In the genomic region with DNA sequence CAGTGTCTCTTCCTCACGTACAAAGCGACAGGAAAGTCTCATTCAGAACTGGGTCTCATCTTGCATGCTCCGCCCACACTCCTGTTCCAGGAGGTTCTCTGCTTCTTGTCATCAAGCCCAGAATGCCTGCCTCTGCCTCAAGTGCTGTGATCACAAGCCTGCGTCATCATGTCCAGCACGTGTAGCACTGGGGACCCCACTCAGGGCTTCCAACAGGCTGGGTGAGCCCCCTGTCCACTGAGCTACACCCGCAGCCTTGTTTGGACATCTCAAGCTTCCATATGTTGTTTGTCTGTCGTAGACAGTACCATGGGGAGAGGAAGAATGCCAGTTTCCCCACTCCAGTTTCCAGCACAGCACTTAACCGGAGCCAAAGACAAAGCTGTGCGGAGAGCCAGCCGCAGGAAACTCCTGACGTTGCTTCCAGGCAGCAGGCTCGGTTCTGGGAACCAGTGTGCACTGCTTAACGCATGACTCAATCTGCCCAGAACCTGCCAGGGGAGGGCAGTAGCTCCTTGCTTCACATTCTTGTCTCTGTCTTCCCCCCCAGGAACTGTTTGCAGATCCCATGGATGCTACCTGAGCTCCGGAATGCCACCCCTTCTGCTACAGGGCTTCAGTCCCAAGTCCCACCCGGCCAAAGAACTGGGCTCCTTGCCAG, we compare ENCODE assay signal across 9 mouse cellular contexts. TPM values are rescaled to one million over a fixed set of nuclear protein-coding genes. Genes with fewer than 3 reads are reported as not detected.
DNase-seq lines count a peak whose midpoint lies in the region; ATAC-seq and TF ChIP-seq lines count a peak whose summit lies in the region.
"Had no signal": no experiment of that assay in that cellular context is flagged by ENCODE, and none has a peak within 500 bp of the region (broad histone marks: within the 10 kb centered on the region; RNA-seq: fewer than 3 reads in every experiment).

No protein-coding gene starts in this region.

- no peaks in the 10 kb centered on the region for H3K36me3 ChIP-seq in E14TG2a.4 (ENCODE audit: insufficient read depth, low read length)
- no peaks in the 10 kb centered on the region for H3K36me3 ChIP-seq in forebrain, embryonic 14.5 days (ENCODE audit: control insufficient read depth, insufficient read depth, low read length)
- no peaks in the 10 kb centered on the region for H3K36me3 ChIP-seq in heart, postnatal 0 days (replicated peaks; ENCODE audit: control insufficient read depth, insufficient read depth, low read length)
- no peaks in the 10 kb centered on the region for H3K36me3 ChIP-seq in liver, embryonic 14.5 days (replicated peaks; ENCODE audit: control insufficient read depth, insufficient read depth, low read depth)

- H3K4me1 ChIP-seq in E14TG2a.4 (replicated peaks; ENCODE audit: low read depth, low read length): peaks cover 59% of the 10 kb centered on the region
- no peaks in the 10 kb centered on the region for H3K4me1 ChIP-seq in forebrain, embryonic 14.5 days (ENCODE audit: control insufficient read depth, insufficient read depth, low read length)
- peaks cover 10% of the 10 kb centered on the region for H3K4me1 ChIP-seq in heart, postnatal 0 days (ENCODE audit: control insufficient read depth, insufficient read depth)
- peaks cover 0 to 11% of the 10 kb centered on the region in 2 experiments; a peak in 3 of 4 replicates for H3K4me1 ChIP-seq in liver, embryonic 14.5 days (replicated peaks; ENCODE audit: control insufficient read depth in 2 of 2, insufficient read depth in 2 of 2, low read length in 1 of 2)

- TF ChIP-seq EP300 in heart, postnatal 0 days (IDR thresholded peaks at IDR 0.05; ENCODE audit: low read depth): no peak
- TF ChIP-seq EP300 in liver, embryonic 14.5 days (IDR thresholded peaks at IDR 0.05; ENCODE audit: low read depth): no peak

- H3K27me3 ChIP-seq in E14TG2a.4 (ENCODE audit: insufficient read depth, low read length): peaks cover 3% of the 10 kb centered on the region; the same call in 1 of the 2 replicates
- H3K27me3 ChIP-seq in forebrain, embryonic 14.5 days (replicated peaks; ENCODE audit: control insufficient read depth, insufficient read depth, low read length): no peaks in the 10 kb centered on the region
- no peaks in the 10 kb centered on the region for H3K27me3 ChIP-seq in heart, postnatal 0 days (ENCODE audit: control insufficient read depth, insufficient read depth, low read length)
- H3K27me3 ChIP-seq in liver, embryonic 14.5 days (ENCODE audit: control insufficient read depth, insufficient read depth, low read length): no peaks in the 10 kb centered on the region

- peak; percentile 39 for DNase-seq in brain, embryonic 18.5 days (ENCODE audit: low read depth, low spot score)
- peak; percentile 81 for DNase-seq in forebrain, embryonic 14.5 days (ENCODE audit: low spot score)
- DNase-seq in heart, postnatal 0 days (ENCODE audit: low spot score): peak; percentile 73
- peak; percentile 72 for DNase-seq in layer of hippocampus, adult 11-12 months (ENCODE audit: low spot score)
- no peak for DNase-seq in liver, embryonic 14.5 days (ENCODE audit: low read depth in 3 of 3, low spot score in 3 of 3)
- DNase-seq in ovary, adult 18-20 months (ENCODE audit: low spot score): peak; percentile 30
- DNase-seq in urinary bladder, postnatal 36 days (ENCODE audit: low spot score in 2 of 2): peak; percentile 54 to 64

- H3K4me2 ChIP-seq in forebrain, embryonic 14.5 days (ENCODE audit: low read length): peak overlapping the region; percentile 33
- H3K4me2 ChIP-seq in heart, postnatal 0 days (ENCODE audit: low read depth, low read length): peak overlapping the region; percentile 56
- H3K4me2 ChIP-seq in liver, embryonic 14.5 days (ENCODE audit: low read depth): peak overlapping the region; percentile 34; the same call in 1 of the 2 replicates

- 37% methylated on average over 15 of the region's 15 CpGs for WGBS in forebrain, embryonic 14.5 days
- WGBS in heart, postnatal 0 days: 14% methylated on average over 15 of the region's 15 CpGs
- 23% methylated on average over 15 of the region's 15 CpGs for WGBS in liver, embryonic 14.5 days (ENCODE audit: insufficient replicate concordance)

- H3K9ac ChIP-seq in forebrain, embryonic 14.5 days (ENCODE audit: low read length): peak overlapping the region; percentile 22
- no peak overlapping the region for H3K9ac ChIP-seq in heart, postnatal 0 days (replicated peaks; ENCODE audit: low read depth, low read length)
- H3K9ac ChIP-seq in liver, embryonic 14.5 days (replicated peaks): no peak overlapping the region

- no peak for TF ChIP-seq CTCF in E14TG2a.4 (conservative IDR thresholded peaks at IDR 0.05; ENCODE audit: low read length)
- peak; percentile 44 for TF ChIP-seq CTCF in heart, postnatal 0 days (IDR thresholded peaks at IDR 0.05; ENCODE audit: low read depth)
- TF ChIP-seq CTCF in liver, embryonic 14.5 days (IDR thresholded peaks at IDR 0.05; ENCODE audit: low read depth): peak; percentile 38

- ATAC-seq in forebrain, embryonic 14.5 days: peak; percentile 90
- ATAC-seq in heart, postnatal 0 days (ENCODE audit: insufficient read depth, low read depth): peak; percentile 77
- peak; percentile 44 for ATAC-seq in liver, embryonic 14.5 days (ENCODE audit: insufficient read depth)

- no peaks in the 10 kb centered on the region for H3K9me3 ChIP-seq in E14TG2a.4 (ENCODE audit: low read length)
- no peaks in the 10 kb centered on the region for H3K9me3 ChIP-seq in forebrain, embryonic 14.5 days (replicated peaks; ENCODE audit: control insufficient read depth, low read length)
- H3K9me3 ChIP-seq in heart, postnatal 0 days (replicated peaks; ENCODE audit: control insufficient read depth, low read length): no peaks in the 10 kb centered on the region
- no peaks in the 10 kb centered on the region for H3K9me3 ChIP-seq in liver, embryonic 14.5 days (ENCODE audit: control insufficient read depth, low read length)

- H3K4me3 ChIP-seq in E14TG2a.4 (replicated peaks; ENCODE audit: low read length): peak overlapping the region; percentile 63
- no peak overlapping the region for H3K4me3 ChIP-seq in forebrain, embryonic 14.5 days (ENCODE audit: low read depth, low read length)
- peak overlapping the region; percentile 17; the same call in 1 of the 2 replicates for H3K4me3 ChIP-seq in heart, postnatal 0 days (ENCODE audit: low read depth, low read length)
- no peak overlapping the region for H3K4me3 ChIP-seq in liver, embryonic 14.5 days (ENCODE audit: insufficient read depth in 1 of 2, low read depth in 2 of 2, low read length in 2 of 2)
- H3K4me3 ChIP-seq: erythroblast, embryonic 14.5 days had no signal

- peak overlapping the region; percentile 57; the same call in 1 of the 2 replicates for H3K27ac ChIP-seq in forebrain, embryonic 14.5 days (ENCODE audit: low read depth, low read length)
- peak overlapping the region; percentile 50 for H3K27ac ChIP-seq in heart, postnatal 0 days (ENCODE audit: low read depth)
- no peak overlapping the region for H3K27ac ChIP-seq in liver, embryonic 14.5 days

RNA-seq across cellular contexts. Expression of gene Nfyb, which starts 31.3 kb away (rescaled TPM):
- 69.1 and 70.7 TPM in 2 replicates for polyA plus RNA-seq in forebrain, embryonic 14.5 days (2014; fragmentation: Nextera tagmentation; extraction: Ambion mirVana)
- 12.0 and 18.0 TPM in 2 replicates for total RNA-seq in heart, postnatal 0 days (2014; rRNA removed; ENCODE audit: low replicate concordance)
- polyA plus RNA-seq in heart, postnatal 0 days (2015; fragmentation: Nextera tagmentation; extraction: Ambion mirVana): 14.4 and 15.4 TPM in 2 replicates
- polyA plus RNA-seq in liver, embryonic 14.5 days (2012; rRNA removed): 14.4 and 22.0 TPM in 2 replicates
- 31.9 and 32.4 TPM in 2 replicates for polyA plus RNA-seq in liver, embryonic 14.5 days (2014; fragmentation: Nextera tagmentation; extraction: Ambion mirVana)

RNA-seq across cellular contexts. Expression of gene Txnrd1, which starts 38.5 kb away (rescaled TPM):
- 157 and 169 TPM in 2 replicates for polyA plus RNA-seq in forebrain, embryonic 14.5 days (2014; fragmentation: Nextera tagmentation; extraction: Ambion mirVana)
- 35.0 and 53.5 TPM in 2 replicates for total RNA-seq in heart, postnatal 0 days (2014; rRNA removed; ENCODE audit: low replicate concordance)
- polyA plus RNA-seq in heart, postnatal 0 days (2015; fragmentation: Nextera tagmentation; extraction: Ambion mirVana): 28.0 and 30.4 TPM in 2 replicates
- polyA plus RNA-seq in liver, embryonic 14.5 days (2012; rRNA removed): 23.5 and 33.6 TPM in 2 replicates
- polyA plus RNA-seq in liver, embryonic 14.5 days (2014; fragmentation: Nextera tagmentation; extraction: Ambion mirVana): 44.6 and 53.1 TPM in 2 replicates

Comparison
In these comparisons a context has a peak if more than half of its experiments do, and no peak if none do; other contexts are left out.
1. H3K4me3 ChIP-seq: peak in E14TG2a.4 (single experiment) and heart, postnatal 0 days (single experiment); none in forebrain, embryonic 14.5 days (single experiment) and liver, embryonic 14.5 days (0 of 2).
2. DNase-seq: peak in brain, embryonic 18.5 days (single experiment), forebrain, embryonic 14.5 days (single experiment), heart, postnatal 0 days (single experiment), layer of hippocampus, adult 11-12 months (single experiment), ovary, adult 18-20 months (single experiment) and urinary bladder, postnatal 36 days (2 of 2); none in liver, embryonic 14.5 days (0 of 3).
3. Peak in every context shown above with its lines, with median percentiles within 50 percentile points of each other: ATAC-seq and H3K4me2 ChIP-seq.